Mouse (Mus musculus): ENCODE data around the gene Tbcc. TPM values are rescaled to one million over a fixed set of nuclear protein-coding genes. Genes with fewer than 3 reads are reported as not detected.
A peak's percentile ranks its signal among the peaks of the same experiment; 100 is the strongest.

Gene Tbcc
- polyA plus RNA-seq, 1 experiment, result 17.2 TPM

- peaks cover 24% of the 10 kb centered on the region for H3K4me1 ChIP-seq (ENCODE audit: control insufficient read depth, insufficient read depth, low read length)
- 3% methylated on average over 17 of the region's 52 CpGs for WGBS
- peak; percentile 84 for DNase-seq
These were observed 33.1 kb upstream of the Tbcc start for GRCm38 (mm10) chr17:46857361-46857902.

GRCm38 (mm10) chr17:46857903-46858748 is 32.4 kb upstream of the Tbcc start, which contains the start of gene Bicral:
TSS of gene Bicral (minus strand) at chr17:46858482.
- peak within 1 kb of the TSS; percentile 99 for H3K27ac ChIP-seq (ENCODE audit: insufficient read depth, low read depth, low read length)
- peak; percentile 75 for DNase-seq
- H3K36me3 ChIP-seq (ENCODE audit: control insufficient read depth, insufficient read depth, low read length), result no peaks in the 10 kb centered on the region
- H3K27me3 ChIP-seq (replicated peaks; ENCODE audit: control insufficient read depth, insufficient read depth, low read length), result no peaks in the 10 kb centered on the region
- H3K4me3 ChIP-seq (ENCODE audit: insufficient read depth, low read depth, low read length), result peak within 1 kb of the TSS; percentile 68
- TF ChIP-seq POLR2A (IDR thresholded peaks at IDR 0.05; ENCODE audit: low read depth, low read length) (no peak), CTCF (conservative IDR thresholded peaks at IDR 0.05; ENCODE audit: insufficient read depth, insufficient read length, low read depth, low read length) (no peak)
- 1% methylated on average over 59 of the region's 65 CpGs for WGBS
- peaks cover 21% of the 10 kb centered on the region for H3K4me1 ChIP-seq (ENCODE audit: control insufficient read depth, insufficient read depth, low read length)

More at GRCm38 (mm10) chr17:46857361-46857902, 33.1 kb upstream of the Tbcc start:
- no peaks in the 10 kb centered on the region for H3K36me3 ChIP-seq (ENCODE audit: control insufficient read depth, insufficient read depth, low read length)
- peak overlapping the region; percentile 99 for H3K27ac ChIP-seq (ENCODE audit: insufficient read depth, low read depth, low read length)
- no peaks in the 10 kb centered on the region for H3K27me3 ChIP-seq (replicated peaks; ENCODE audit: control insufficient read depth, insufficient read depth, low read length)
- no peak for TF ChIP-seq CTCF (conservative IDR thresholded peaks at IDR 0.05; ENCODE audit: insufficient read depth, insufficient read length, low read depth, low read length)
- no peak for TF ChIP-seq POLR2A (IDR thresholded peaks at IDR 0.05; ENCODE audit: low read depth, low read length)
- H3K4me3 ChIP-seq (ENCODE audit: insufficient read depth, low read depth, low read length), result peak overlapping the region; percentile 68

GRCm38 (mm10) chr17:46858749-46859444 is 31.6 kb upstream of the Tbcc start:
- Histone ChIP-seq H3K27ac (ENCODE audit: insufficient read depth, low read depth, low read length) (no peak overlapping the region), H3K4me1 (ENCODE audit: control insufficient read depth, insufficient read depth, low read length) (peaks cover 14% of the 10 kb centered on the region), H3K27me3 (replicated peaks; ENCODE audit: control insufficient read depth, insufficient read depth, low read length) (no peaks in the 10 kb centered on the region), H3K4me3 (ENCODE audit: insufficient read depth, low read depth, low read length) (peak overlapping the region; percentile 68; the same call in 1 of the 2 replicates), H3K36me3 (ENCODE audit: control insufficient read depth, insufficient read depth, low read length) (no peaks in the 10 kb centered on the region)
- 26% methylated on average over 9 of the region's 9 CpGs for WGBS
- no peak for TF ChIP-seq POLR2A (IDR thresholded peaks at IDR 0.05; ENCODE audit: low read depth, low read length)
- TF ChIP-seq CTCF (conservative IDR thresholded peaks at IDR 0.05; ENCODE audit: insufficient read depth, insufficient read length, low read depth, low read length), result no peak
- DNase-seq, result no peak

GRCm38 (mm10) chr17:46860120-46860519 is 30.4 kb upstream of the Tbcc start:
- no peaks in the 10 kb centered on the region for H3K27me3 ChIP-seq (replicated peaks; ENCODE audit: control insufficient read depth, insufficient read depth, low read length)
- H3K36me3 ChIP-seq (ENCODE audit: control insufficient read depth, insufficient read depth, low read length), result no peaks in the 10 kb centered on the region
- no peak for TF ChIP-seq CTCF (conservative IDR thresholded peaks at IDR 0.05; ENCODE audit: insufficient read depth, insufficient read length, low read depth, low read length)
- no peak for TF ChIP-seq POLR2A (IDR thresholded peaks at IDR 0.05; ENCODE audit: low read depth, low read length)
- 79% methylated on average over 4 of the region's 4 CpGs for WGBS
- H3K27ac ChIP-seq (ENCODE audit: insufficient read depth, low read depth, low read length), result no peak overlapping the region
- no peak overlapping the region for H3K4me3 ChIP-seq (ENCODE audit: insufficient read depth, low read depth, low read length)
- H3K4me1 ChIP-seq (ENCODE audit: control insufficient read depth, insufficient read depth, low read length), result peaks cover 3% of the 10 kb centered on the region; the same call in 1 of the 2 replicates
- DNase-seq, result no peak

GRCm38 (mm10) chr17:46864566-46865195 is 25.8 kb upstream of the Tbcc start:
- Histone ChIP-seq H3K27me3 (replicated peaks; ENCODE audit: control insufficient read depth, insufficient read depth, low read length) (no peaks in the 10 kb centered on the region), H3K4me1 (ENCODE audit: control insufficient read depth, insufficient read depth, low read length) (no peaks in the 10 kb centered on the region), H3K4me3 (ENCODE audit: insufficient read depth, low read depth, low read length) (no peak overlapping the region), H3K36me3 (ENCODE audit: control insufficient read depth, insufficient read depth, low read length) (no peaks in the 10 kb centered on the region), H3K27ac (ENCODE audit: insufficient read depth, low read depth, low read length) (no peak overlapping the region)
- no peak for DNase-seq
- WGBS, result 58% methylated on average over 7 of the region's 7 CpGs
- TF ChIP-seq CTCF (conservative IDR thresholded peaks at IDR 0.05; ENCODE audit: insufficient read depth, insufficient read length, low read depth, low read length) (no peak), POLR2A (IDR thresholded peaks at IDR 0.05; ENCODE audit: low read depth, low read length) (no peak)

- WGBS, result 90% methylated on average over 12 of the region's 12 CpGs
- Histone ChIP-seq H3K36me3 (ENCODE audit: control insufficient read depth, insufficient read depth, low read length) (no peaks in the 10 kb centered on the region), H3K4me3 (ENCODE audit: insufficient read depth, low read depth, low read length) (no peak overlapping the region), H3K27me3 (replicated peaks; ENCODE audit: control insufficient read depth, insufficient read depth, low read length) (no peaks in the 10 kb centered on the region), H3K4me1 (ENCODE audit: control insufficient read depth, insufficient read depth, low read length) (no peaks in the 10 kb centered on the region), H3K27ac (ENCODE audit: insufficient read depth, low read depth, low read length) (no peak overlapping the region)
- DNase-seq, result no peak
- no peak for TF ChIP-seq CTCF (conservative IDR thresholded peaks at IDR 0.05; ENCODE audit: insufficient read depth, insufficient read length, low read depth, low read length)
- TF ChIP-seq POLR2A (IDR thresholded peaks at IDR 0.05; ENCODE audit: low read depth, low read length), result no peak
These were observed 23.6 kb upstream of the Tbcc start for GRCm38 (mm10) chr17:46866836-46867235.
